Mouse (Mus musculus) neural tube, embryonic 14.5 days (tissue): ENCODE results near the gene Dnah7a. TPM values are rescaled to one million over a fixed set of nuclear protein-coding genes. Genes with fewer than 3 reads are reported as not detected.
"Not testable (repeated sequence)": the region's sequence is repeated elsewhere in the genome, so short reads cannot be mapped to it uniquely, and the experiment has no call there.

Source experiments
- ATAC-seq: fragments of 200-750 bp; cut with Nextera tagmentation; 2 replicates; pipeline ENCODE4 v1.8.0; 2017; ENCODE audit warnings: low read depth, mild to moderate bottlenecking, moderate TSS enrichment, moderate library complexity
- H3K27ac ChIP-seq: fragments of 300-500 bp; sonication (generic); 2 replicates; pipeline ENCODE4 v1.5.1; 2014; ENCODE audit warnings: low read depth, mild to moderate bottlenecking, control low read depth, low read length, moderate library complexity, mixed read lengths
- H3K27me3 ChIP-seq: fragments of 300-500 bp; sonication (generic); 2 replicates; pipeline ENCODE4 v1.6.1; 2014; ENCODE audit warnings: low read length; ENCODE audit not compliant: control insufficient read depth, insufficient read depth
- H3K36me3 ChIP-seq: fragments of 300-500 bp; sonication (generic); 2 replicates; pipeline ENCODE4 v1.6.1; 2014; ENCODE audit warnings: low read length, mixed read lengths; ENCODE audit not compliant: control insufficient read depth, insufficient read depth
- H3K4me1 ChIP-seq: fragments of 300-500 bp; sonication (generic); 2 replicates; pipeline ENCODE4 v1.6.1; 2014; ENCODE audit warnings: low read length; ENCODE audit not compliant: control insufficient read depth, insufficient read depth
- H3K4me2 ChIP-seq: fragments of 300-500 bp; sonication (generic); 2 replicates; pipeline ENCODE4 v1.6.1; 2014; ENCODE audit warnings: mild to moderate bottlenecking, low read depth, low read length, control low read depth
- H3K4me3 ChIP-seq: fragments of 300-500 bp; sonication (generic); 2 replicates; pipeline ENCODE4 v1.5.1; 2014; ENCODE audit warnings: low read depth, low read length, control low read depth, mixed read lengths
- H3K9ac ChIP-seq: fragments of 300-500 bp; sonication (generic); replicated peaks from 2 replicates; pipeline ENCODE4 v1.6.1; 2014; ENCODE audit warnings: low read depth, mild to moderate bottlenecking, control low read depth, low read length, mixed read lengths
- H3K9me3 ChIP-seq: fragments of 300-500 bp; sonication (generic); 2 replicates; pipeline ENCODE4 v1.6.1; 2016; ENCODE audit warnings: low read length; ENCODE audit not compliant: control insufficient read depth
- WGBS: fragments of 180-500 bp; shearing (Covaris S2); extraction: QIAGEN DNeasy Blood & Tissue Kit; methylation state at CpG from one replicate; pipeline ENCODE4 v1.1.7; 2014; 5-methylcytosine and 5-hydroxymethylcytosine counted together
- microRNA-seq: library from miRNA; unstranded; fragments of <30 nt; microRNA quantifications from one replicate; pipeline ENCODE4, GENCODE M21; 2016
- polyA plus RNA-seq: library from polyadenylated mRNA; unstranded; fragments of >200 nt; fragmentation: Nextera tagmentation; extraction: Ambion mirVana; gene quantifications from 2 replicates; pipeline ENCODE4 v1.2.1, GENCODE M21; 2014

The Dnah7a gene
- polyA plus RNA-seq, 1 experiment from 2014 or later, result 17.9 TPM

GRCm38 (mm10) chr1:53375965-53376364 lies 330.6 kb downstream of the Dnah7a start:
- not testable (repeated sequence) for H3K36me3 ChIP-seq, H3K4me1 ChIP-seq, H3K4me3 ChIP-seq, ATAC-seq, H3K27ac ChIP-seq, H3K9me3 ChIP-seq, H3K9ac ChIP-seq, H3K27me3 ChIP-seq, H3K4me2 ChIP-seq
- WGBS, result 74% methylated on average over 2 of the region's 2 CpGs

GRCm38 (mm10) chr1:53358988-53359387 lies 347.6 kb downstream of the Dnah7a start:
- H3K4me2 ChIP-seq, result no peak overlapping the region
- H3K27me3 ChIP-seq, result no peaks in the 10 kb centered on the region
- no peaks in the 10 kb centered on the region for H3K9me3 ChIP-seq
- H3K36me3 ChIP-seq, result no peaks in the 10 kb centered on the region
- no peaks in the 10 kb centered on the region for H3K4me1 ChIP-seq
- H3K4me3 ChIP-seq, result no peak overlapping the region
- no peak overlapping the region for H3K9ac ChIP-seq
- no peak overlapping the region for H3K27ac ChIP-seq
- ATAC-seq, result no peak

GRCm38 (mm10) chr1:53352327-53353261 lies 354.0 kb downstream of the Dnah7a start, which contains the start of the genes Asdurf, Gm28551 and Asnsd1:
Gene Asdurf, minus strand, starts transcription at chr1:53352619.
Gene Gm28551, minus strand, starts transcription at chr1:53352667.
Gene Asnsd1, minus strand, starts transcription at chr1:53352752.
- peak within 1 kb of the TSS; percentile 42 for H3K4me2 ChIP-seq
- H3K27ac ChIP-seq, result peak within 1 kb of the TSS; percentile 94
- 0 out of 2 replicates have a peak, but pooled peaks cover 5% of the 10 kb centered on the region for H3K4me1 ChIP-seq
- ATAC-seq, result peak; percentile 100
- H3K4me3 ChIP-seq, result peak within 1 kb of the TSS; percentile 94
- under 1% methylated on average over 44 of the region's 44 CpGs for WGBS
- no peaks in the 10 kb centered on the region for H3K27me3 ChIP-seq
- H3K9me3 ChIP-seq, result no peaks in the 10 kb centered on the region
- H3K9ac ChIP-seq, result peak within 1 kb of the TSS; percentile 85
- peaks cover 8% of the 10 kb centered on the region; the same call in 1 of the 2 replicates for H3K36me3 ChIP-seq

Small RNA genes within 50 kb of the gene (microRNA-seq; reads per million reads assigned to microRNA genes)
- not detected for gene Gm25240

Other genes starting within 250 kb of the Dnah7a start
- 5.5 and 6.9 TPM in 2 replicates for gene Stk17b, start 78.4 kb upstream of the Dnah7a start, polyA plus RNA-seq